Mouse (Mus musculus) retina, adult 2 months (tissue): ENCODE data around the gene Sorbs2.
"Not testable (repeated sequence)": the region's sequence is repeated elsewhere in the genome, so short reads cannot be mapped to it uniquely, and the experiment has no call there.

Experiments used
- DNase-seq: peaks from one replicate; pipeline ENCODE4 v3.0.0-alpha.2; 2012; ENCODE audit warnings: low read depth, low spot score

The Sorbs2 gene

DNA sequence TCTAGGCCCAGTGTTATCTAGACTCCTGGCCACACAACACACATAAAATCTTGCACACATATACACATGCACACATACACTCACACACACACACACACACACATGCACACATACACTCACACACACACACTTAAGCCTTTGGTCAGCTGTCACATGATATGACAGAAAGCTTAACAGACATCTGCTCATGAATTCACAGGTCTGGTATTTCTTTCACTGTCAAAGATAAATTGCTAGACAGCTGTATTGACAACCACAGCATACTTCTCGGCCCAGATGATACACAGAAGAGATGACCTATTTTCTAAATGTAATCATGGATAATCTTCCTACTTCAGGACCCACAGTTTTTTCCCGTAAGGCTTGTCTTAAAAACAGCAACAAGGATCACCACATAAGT, 326.3 kb downstream of the Sorbs2 start:
- peak; percentile 30 for DNase-seq

DNA sequence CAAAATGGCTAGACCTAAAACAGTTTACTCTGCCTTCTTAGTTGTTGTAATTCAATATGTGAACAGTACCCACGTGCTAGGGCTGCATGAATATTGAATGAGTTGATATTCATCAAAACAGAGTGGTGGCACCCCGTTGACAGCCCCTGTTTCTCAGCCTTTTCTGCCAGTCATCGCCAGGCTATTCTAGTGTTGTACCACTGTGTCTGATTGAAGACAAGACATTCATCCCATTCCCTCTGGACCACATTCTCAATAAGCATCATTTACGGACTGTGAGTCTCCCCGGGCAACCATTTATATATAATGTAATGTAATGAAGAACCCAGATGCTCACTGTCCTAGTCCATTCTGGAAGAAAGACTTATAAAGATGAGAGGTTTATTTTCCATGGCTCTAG, 335.7 kb downstream of the Sorbs2 start:
- DNase-seq: no peak

DNA sequence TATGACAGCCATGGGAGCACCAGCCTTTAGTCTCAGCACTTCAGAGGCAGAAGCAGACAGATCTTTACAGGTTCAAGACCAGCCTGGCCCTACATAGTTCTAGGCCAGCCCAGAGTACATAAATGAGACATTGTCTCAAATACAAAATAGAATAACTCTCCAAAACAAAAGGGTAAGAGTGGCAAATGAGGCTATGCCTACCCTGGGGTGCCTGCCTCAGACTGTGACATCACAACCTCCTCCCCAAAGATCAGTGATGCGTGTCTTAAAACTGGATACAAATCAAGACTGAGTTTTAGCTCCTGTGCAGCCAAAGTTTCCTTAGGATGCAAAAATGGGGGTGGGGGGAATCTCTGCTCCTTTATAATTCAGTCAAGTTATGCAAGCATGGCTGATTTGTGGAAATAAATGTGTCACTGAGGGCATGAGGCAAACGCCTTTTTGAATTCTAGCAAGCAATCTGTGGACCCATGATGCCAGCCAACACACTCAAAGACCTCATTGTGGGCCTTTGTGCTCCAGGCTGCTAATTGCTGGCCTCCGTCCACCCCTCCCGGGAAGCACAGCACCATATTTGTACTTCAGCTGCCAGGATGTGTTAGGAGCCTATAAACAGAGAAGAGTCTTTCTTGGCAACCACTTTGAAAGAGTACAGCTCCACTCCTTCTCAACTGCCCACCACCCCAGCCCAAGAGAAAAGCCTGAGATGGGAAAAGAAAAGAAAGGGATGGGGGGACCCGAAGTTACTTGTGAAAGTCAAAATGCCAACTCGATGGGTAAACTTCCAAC, 336.7 kb downstream of the Sorbs2 start:
- no peak for DNase-seq

DNA sequence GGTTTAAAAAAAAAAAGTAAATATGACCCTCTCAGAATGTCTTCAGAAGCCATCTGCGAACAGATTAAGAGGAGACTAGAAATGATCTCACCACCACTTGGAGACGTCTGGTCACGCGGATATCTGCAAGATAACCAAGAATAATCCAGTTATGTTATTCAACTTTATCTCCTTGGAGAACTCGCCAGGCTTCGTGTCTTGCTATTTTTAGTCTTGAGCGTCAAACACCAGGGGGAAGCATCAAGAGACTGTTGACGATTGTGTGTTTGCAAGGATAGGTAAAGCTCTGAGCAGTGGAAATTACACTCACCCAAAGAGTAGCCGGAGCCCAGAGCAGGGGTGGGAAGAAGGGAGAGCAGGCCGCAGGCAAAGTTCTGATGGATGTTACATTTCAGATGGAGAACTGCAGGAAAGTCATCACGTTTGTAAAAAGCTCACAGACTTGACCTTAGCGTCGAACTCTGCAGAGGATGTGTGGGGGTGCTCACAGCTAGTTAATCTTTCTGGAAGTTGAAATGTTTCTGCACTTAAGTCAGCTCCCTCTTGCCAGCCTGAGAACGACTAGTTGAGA, 337.4 kb downstream of the Sorbs2 start:
- DNase-seq: no peak

DNA sequence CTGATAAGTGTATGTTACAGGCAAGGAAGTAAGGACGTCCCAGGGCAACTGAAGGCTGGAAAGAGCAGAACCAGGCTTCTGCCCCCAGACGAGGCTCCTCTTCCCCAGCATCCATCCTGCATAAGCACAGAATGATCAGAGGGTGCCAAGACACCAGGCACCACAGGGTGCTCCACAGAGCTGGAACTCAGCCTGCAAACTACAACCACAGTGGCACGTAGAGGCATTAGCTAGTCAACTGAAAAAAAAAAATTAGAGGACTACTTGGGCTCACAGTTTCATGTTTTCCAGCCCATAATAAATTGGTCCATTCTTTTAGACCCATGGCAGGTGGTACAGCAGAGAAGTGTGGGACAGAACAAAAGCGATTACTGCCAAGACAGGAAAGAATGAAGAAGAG, 338.3 kb downstream of the Sorbs2 start:
- DNase-seq: no peak

DNA sequence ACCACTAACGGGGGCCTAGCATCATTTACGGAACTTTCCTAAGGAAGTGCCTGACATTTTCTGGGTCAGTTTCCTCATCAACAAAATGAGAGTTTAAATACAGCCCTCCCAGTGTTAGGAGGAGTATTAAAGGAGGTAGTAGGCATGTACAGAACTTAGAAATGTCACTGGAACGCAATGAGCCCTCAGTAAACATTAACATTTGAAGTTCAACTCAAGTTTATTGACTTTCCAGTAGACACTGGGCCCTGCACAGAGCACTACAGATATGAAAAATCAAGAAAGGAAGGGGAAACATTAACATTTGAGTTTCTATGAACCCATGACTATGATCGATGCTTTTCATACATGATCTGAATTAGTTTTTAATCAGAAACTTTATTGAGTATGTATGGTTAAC, 347.5 kb downstream of the Sorbs2 start:
- DNase-seq: no peak

DNA sequence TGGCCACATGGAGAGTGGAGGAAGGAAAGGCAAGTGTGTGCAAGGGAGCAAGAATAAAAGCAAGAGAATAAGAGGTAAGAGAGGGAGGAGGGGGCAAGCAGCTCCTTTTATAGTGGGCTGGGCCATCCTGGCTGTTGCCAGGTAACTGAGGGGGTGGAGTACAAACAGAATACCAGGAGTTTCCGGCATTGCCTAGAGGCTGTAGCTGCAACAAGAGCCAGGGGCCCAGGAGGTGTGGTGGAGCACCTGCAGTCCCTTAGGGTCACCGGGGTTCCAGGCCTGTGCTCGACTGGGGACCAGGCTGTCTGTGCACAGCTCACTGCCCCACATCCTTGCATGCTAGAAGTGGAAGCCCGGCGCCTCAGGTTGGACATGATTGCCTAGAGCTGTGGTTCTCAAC, 350.1 kb downstream of the Sorbs2 start:
- DNase-seq: no peak

DNA sequence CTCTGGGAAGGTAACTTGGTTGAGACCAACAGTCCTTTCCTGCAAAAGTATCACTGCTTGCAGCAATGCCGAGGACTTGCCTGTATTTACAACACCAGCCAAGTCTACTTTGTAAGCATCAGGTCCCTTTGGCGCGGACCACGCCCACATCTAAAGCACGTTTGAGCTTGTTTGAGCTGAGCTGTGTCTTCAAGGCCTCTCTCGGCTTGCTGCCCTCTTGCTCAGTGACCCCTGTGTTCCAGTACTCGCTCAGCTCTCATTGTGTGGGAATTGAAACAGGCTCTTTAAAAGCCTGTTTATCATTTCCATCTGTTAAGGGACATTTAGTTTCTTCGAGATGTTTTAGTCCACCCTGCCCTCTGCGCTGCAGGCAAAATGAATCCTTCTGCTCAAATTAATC, 350.8 kb downstream of the Sorbs2 start:
- no peak for DNase-seq

DNA sequence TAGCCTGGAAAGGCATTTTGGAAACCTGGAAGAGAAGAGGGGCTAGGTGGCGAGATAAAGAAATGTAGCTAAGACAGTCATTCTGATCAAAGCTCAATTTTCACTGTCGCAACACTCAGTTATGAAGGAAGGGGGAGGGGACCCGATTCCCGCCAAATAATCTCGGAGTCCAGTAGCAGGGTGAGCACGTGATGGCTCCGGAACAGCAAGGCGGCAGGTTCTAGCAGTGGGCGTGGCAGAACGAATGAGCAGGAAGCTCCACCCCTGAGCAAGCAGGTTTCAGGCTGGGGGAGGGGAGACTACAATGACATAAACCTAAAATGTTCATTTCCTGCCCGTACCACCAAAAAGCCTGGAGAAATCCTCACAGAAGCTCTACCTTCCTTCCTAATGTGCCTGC, 364.0 kb downstream of the Sorbs2 start:
- not testable (repeated sequence) for DNase-seq

DNA sequence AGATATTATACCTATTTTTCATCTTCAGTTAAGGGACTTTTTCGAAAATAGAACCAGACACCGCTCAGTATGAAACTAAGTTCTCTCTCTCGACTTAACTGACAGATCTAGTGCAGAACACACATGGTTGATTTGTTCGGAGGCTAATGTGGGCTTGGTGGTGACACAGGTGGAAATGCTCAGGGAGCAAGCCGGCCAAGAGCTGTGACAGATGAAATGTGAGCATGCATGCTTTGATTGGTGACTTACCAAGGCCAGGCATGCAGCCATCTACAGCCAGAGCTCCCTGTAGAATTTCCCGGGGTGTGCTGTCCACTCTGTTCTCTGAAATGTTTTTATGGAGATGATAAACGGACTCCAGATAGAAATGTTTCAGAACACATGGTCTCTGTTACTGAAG, 364.5 kb downstream of the Sorbs2 start:
- DNase-seq: no peak

DNA sequence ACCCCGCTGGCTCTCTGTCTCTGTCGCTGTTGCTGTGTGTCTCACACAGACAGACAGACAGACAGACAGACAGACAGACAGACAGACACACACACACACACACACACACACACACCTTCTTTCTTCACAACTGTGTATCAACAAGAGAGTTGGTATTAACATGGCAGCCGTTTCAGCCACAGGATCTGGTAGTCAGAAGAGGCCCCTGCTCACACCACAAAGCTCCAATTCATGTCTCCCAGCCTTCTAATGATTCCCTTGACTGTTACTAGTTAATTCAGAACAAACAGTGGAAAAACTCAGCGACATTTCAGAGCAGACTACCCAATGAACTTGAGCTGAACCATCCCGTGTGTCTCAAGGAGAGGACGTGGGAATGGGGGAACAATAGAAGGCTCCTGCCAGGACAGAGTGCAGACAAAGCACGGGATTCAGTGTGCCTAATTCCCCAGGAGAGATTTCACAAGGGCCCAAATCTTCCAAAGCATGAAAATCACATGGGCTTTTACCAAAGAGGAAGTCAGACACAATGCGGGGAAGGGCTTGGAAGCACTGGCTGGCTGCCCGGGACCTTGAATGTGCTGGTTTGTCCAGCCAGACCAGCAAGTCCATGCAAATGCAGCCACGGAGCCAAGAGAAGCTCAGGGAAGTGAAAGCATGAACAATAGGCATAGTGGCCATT, 367.5 kb downstream of the Sorbs2 start:
- no peak for DNase-seq

DNA sequence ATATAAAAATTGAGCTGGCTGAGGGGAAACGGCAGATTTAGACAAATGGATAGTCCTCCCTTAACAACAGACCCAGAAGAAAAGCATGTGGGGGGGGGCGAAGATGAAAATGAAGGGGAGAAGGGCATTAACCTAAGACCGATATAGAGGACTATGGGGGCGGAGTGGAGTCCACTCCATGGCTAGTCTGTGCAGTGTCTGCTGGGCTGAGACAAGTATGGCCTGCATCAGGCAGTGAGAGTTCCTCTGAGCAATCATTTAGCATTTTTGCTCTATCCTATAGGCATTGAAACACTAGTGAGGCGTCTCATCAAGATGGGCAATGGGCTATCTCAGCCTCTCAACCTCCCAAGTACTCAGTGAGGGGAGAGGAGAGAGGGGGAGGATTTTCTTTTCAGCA, 368.8 kb downstream of the Sorbs2 start:
- no peak for DNase-seq
